8 mouse cellular contexts compared by ENCODE assay signal in the genomic region with DNA sequence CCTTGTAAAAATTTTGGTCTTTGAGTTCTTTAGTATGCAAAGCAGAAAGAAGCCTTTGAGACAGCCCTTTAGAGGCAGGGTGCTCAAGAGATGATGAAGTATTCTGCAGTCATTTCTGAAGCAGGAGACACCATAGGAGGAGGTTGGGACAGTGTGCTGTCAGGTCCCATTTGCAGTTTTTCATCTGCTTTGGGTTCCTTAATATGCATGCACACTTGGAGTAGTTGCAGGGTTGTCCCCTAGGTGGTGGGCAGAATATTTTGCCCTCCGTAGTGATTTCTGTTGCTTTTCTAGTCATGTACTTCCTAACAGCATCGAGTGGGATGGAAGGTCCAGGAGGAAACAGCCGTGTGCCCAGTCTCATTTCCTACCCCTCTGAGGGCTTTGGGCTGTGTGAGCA.
DNase-seq lines count a peak whose midpoint lies in the region; ATAC-seq and TF ChIP-seq lines count a peak whose summit lies in the region.

No protein-coding gene starts in this region.

- H3K36me3 ChIP-seq in limb, embryonic 12.5 days, result no peaks in the 10 kb centered on the region
- H3K36me3 ChIP-seq in limb, embryonic 10.5 days, result no peaks in the 10 kb centered on the region
- no peaks in the 10 kb centered on the region for H3K36me3 ChIP-seq in embryonic facial prominence, embryonic 15.5 days
- no peaks in the 10 kb centered on the region for H3K36me3 ChIP-seq in intestine, postnatal 0 days (ENCODE audit: control insufficient read depth, insufficient read depth)
- H3K36me3 ChIP-seq in neural tube, embryonic 15.5 days, result no peaks in the 10 kb centered on the region

- ATAC-seq in limb, embryonic 12.5 days (ENCODE audit: insufficient number of reproducible peaks, insufficient read depth, low FRiP score, low TSS enrichment, low read depth), result no peak
- no peak for ATAC-seq in embryonic facial prominence, embryonic 15.5 days (ENCODE audit: insufficient number of reproducible peaks, low FRiP score, low TSS enrichment, low read depth)
- ATAC-seq in intestine, postnatal 0 days, result no peak
- ATAC-seq in neural tube, embryonic 15.5 days (ENCODE audit: low FRiP score), result no peak
- no peak for ATAC-seq in inflammation-experienced regulatory T-cells, adult 6 months
- no peak for ATAC-seq in cerebellum, adult (ENCODE audit: insufficient number of reproducible peaks, low FRiP score, low TSS enrichment)
- no peak for ATAC-seq in erythroid progenitor cell, adult 5-6 weeks (replicated peaks; ENCODE audit: low FRiP score, poor library complexity, severe bottlenecking)

- H3K27me3 ChIP-seq in limb, embryonic 12.5 days, result no peaks in the 10 kb centered on the region; the same call in 1 of the 2 replicates
- no peaks in the 10 kb centered on the region for H3K27me3 ChIP-seq in limb, embryonic 10.5 days (ENCODE audit: low read depth, poor library complexity, severe bottlenecking)
- no peaks in the 10 kb centered on the region for H3K27me3 ChIP-seq in embryonic facial prominence, embryonic 15.5 days
- H3K27me3 ChIP-seq in intestine, postnatal 0 days (replicated peaks; ENCODE audit: control insufficient read depth, insufficient read depth, low read length), result no peaks in the 10 kb centered on the region
- H3K27me3 ChIP-seq in neural tube, embryonic 15.5 days (replicated peaks), result no peaks in the 10 kb centered on the region

- H3K9me3 ChIP-seq in limb, embryonic 12.5 days, result no peaks in the 10 kb centered on the region
- no peaks in the 10 kb centered on the region for H3K9me3 ChIP-seq in limb, embryonic 10.5 days (replicated peaks)
- no peaks in the 10 kb centered on the region for H3K9me3 ChIP-seq in embryonic facial prominence, embryonic 15.5 days (replicated peaks)
- H3K9me3 ChIP-seq in intestine, postnatal 0 days (ENCODE audit: control insufficient read depth), result no peaks in the 10 kb centered on the region
- H3K9me3 ChIP-seq in neural tube, embryonic 15.5 days (replicated peaks), result no peaks in the 10 kb centered on the region

- peaks cover 34% of the 10 kb centered on the region for H3K4me1 ChIP-seq in limb, embryonic 12.5 days (replicated peaks)
- peaks cover 27% of the 10 kb centered on the region for H3K4me1 ChIP-seq in limb, embryonic 10.5 days
- H3K4me1 ChIP-seq in embryonic facial prominence, embryonic 15.5 days, result peaks cover 43% of the 10 kb centered on the region
- H3K4me1 ChIP-seq in intestine, postnatal 0 days (replicated peaks; ENCODE audit: control insufficient read depth, insufficient read depth, low read length), result peaks cover 9% of the 10 kb centered on the region; the same call in 1 of the 2 replicates
- peaks cover 40% of the 10 kb centered on the region for H3K4me1 ChIP-seq in neural tube, embryonic 15.5 days

- peak; percentile 33; the same call in 1 of the 2 replicates for TF ChIP-seq CTCF in intestine, postnatal 0 days (IDR thresholded peaks at IDR 0.05; ENCODE audit: low read depth)

- H3K4me3 ChIP-seq in limb, embryonic 12.5 days (replicated peaks), result no peak overlapping the region
- H3K4me3 ChIP-seq in limb, embryonic 10.5 days, result no peak overlapping the region
- H3K4me3 ChIP-seq in embryonic facial prominence, embryonic 15.5 days (replicated peaks), result peak overlapping the region; percentile 15
- no peak overlapping the region for H3K4me3 ChIP-seq in intestine, postnatal 0 days (ENCODE audit: low read depth, low read length)
- H3K4me3 ChIP-seq in neural tube, embryonic 15.5 days (replicated peaks), result no peak overlapping the region

- peak overlapping the region; percentile 71 for H3K4me2 ChIP-seq in limb, embryonic 12.5 days
- H3K4me2 ChIP-seq in embryonic facial prominence, embryonic 15.5 days (replicated peaks), result peak overlapping the region; percentile 22
- peak overlapping the region; percentile 21; the same call in 1 of the 2 replicates for H3K4me2 ChIP-seq in intestine, postnatal 0 days (replicated peaks; ENCODE audit: low read depth)
- H3K4me2 ChIP-seq in neural tube, embryonic 15.5 days, result peak overlapping the region; percentile 86

- no peak overlapping the region for H3K27ac ChIP-seq in limb, embryonic 12.5 days
- H3K27ac ChIP-seq in limb, embryonic 10.5 days, result no peak overlapping the region
- no peak overlapping the region for H3K27ac ChIP-seq in embryonic facial prominence, embryonic 15.5 days (replicated peaks)
- no peak overlapping the region for H3K27ac ChIP-seq in intestine, postnatal 0 days (ENCODE audit: low read depth, low read length)
- H3K27ac ChIP-seq in neural tube, embryonic 15.5 days (replicated peaks), result no peak overlapping the region

- WGBS in limb, embryonic 12.5 days, result 82% methylated on average over 3 of the region's 3 CpGs
- WGBS in limb, embryonic 10.5 days, result 85% methylated on average over 3 of the region's 3 CpGs
- WGBS in embryonic facial prominence, embryonic 15.5 days, result 41% methylated on average over 3 of the region's 3 CpGs
- WGBS in intestine, postnatal 0 days, result 42% methylated on average over 3 of the region's 3 CpGs
- 63% methylated on average over 3 of the region's 3 CpGs for WGBS in neural tube, embryonic 15.5 days

- no peak overlapping the region for H3K9ac ChIP-seq in limb, embryonic 12.5 days (replicated peaks)
- no peak overlapping the region for H3K9ac ChIP-seq in embryonic facial prominence, embryonic 15.5 days
- no peak overlapping the region for H3K9ac ChIP-seq in intestine, postnatal 0 days (ENCODE audit: low read depth, low read length)
- H3K9ac ChIP-seq in neural tube, embryonic 15.5 days (replicated peaks), result no peak overlapping the region

- no peak for DNase-seq in limb, embryonic 10.5 days (ENCODE audit: low spot score)

Comparison
In these comparisons a context has a peak if more than half of its experiments do, and no peak if none do; other contexts are left out.
1. H3K4me2 ChIP-seq: peak in every context shown above with its lines; median percentile 86 in neural tube, embryonic 15.5 days; 71 in limb, embryonic 12.5 days; 22 in embryonic facial prominence, embryonic 15.5 days; 21 in intestine, postnatal 0 days.